Mouse (Mus musculus) limb, embryonic 12.5 days (tissue): ENCODE measurements around the gene Smok3c. TPM values are rescaled to one million over a fixed set of nuclear protein-coding genes. Genes with fewer than 3 reads are reported as not detected.
"Not testable (repeated sequence)": the region's sequence is repeated elsewhere in the genome, so short reads cannot be mapped to it uniquely, and the experiment has no call there.

Experiments
- ATAC-seq: fragments of 200-750 bp; cut with Nextera tagmentation; 2 replicates; pipeline ENCODE4 v1.8.0; 2017; ENCODE audit warnings: low read depth, moderate TSS enrichment; ENCODE audit not compliant: insufficient number of reproducible peaks, insufficient read depth, low FRiP score, low TSS enrichment
- H3K27ac ChIP-seq: fragments of 300-500 bp; sonication (generic); 2 replicates; pipeline ENCODE4 v1.5.1; 2016; ENCODE audit warnings: mild to moderate bottlenecking, moderate library complexity
- H3K27me3 ChIP-seq: fragments of 300-500 bp; sonication (generic); 2 replicates; pipeline ENCODE4 v1.6.1; 2016; ENCODE audit warnings: mild to moderate bottlenecking, moderate library complexity
- H3K36me3 ChIP-seq: fragments of 300-500 bp; sonication (generic); 2 replicates; pipeline ENCODE4 v1.6.1; 2016; ENCODE audit warnings: mild to moderate bottlenecking, moderate library complexity
- H3K4me1 ChIP-seq: fragments of 300-500 bp; sonication (generic); replicated peaks from 2 replicates; pipeline ENCODE4 v1.6.1; 2016
- H3K4me2 ChIP-seq: fragments of 300-500 bp; sonication (generic); 2 replicates; pipeline ENCODE4 v1.6.1; 2016; ENCODE audit warnings: mild to moderate bottlenecking, moderate library complexity
- H3K4me3 ChIP-seq: fragments of 300-500 bp; sonication (generic); replicated peaks from 2 replicates; pipeline ENCODE4 v1.5.1; 2016; ENCODE audit warnings: mild to moderate bottlenecking
- H3K9ac ChIP-seq: fragments of 300-500 bp; sonication (generic); replicated peaks from 2 replicates; pipeline ENCODE4 v1.6.1; 2016; ENCODE audit warnings: mild to moderate bottlenecking, moderate library complexity
- H3K9me3 ChIP-seq: fragments of 300-500 bp; sonication (generic); 2 replicates; pipeline ENCODE4 v1.6.1; 2016; ENCODE audit warnings: mild to moderate bottlenecking, moderate library complexity
- WGBS: fragments of 180-500 bp; shearing (Covaris S2); methylation state at CpG from one replicate; pipeline ENCODE4 v1.1.7; 2016; 5-methylcytosine and 5-hydroxymethylcytosine counted together
- polyA plus RNA-seq: library from polyadenylated mRNA; unstranded; fragments of >200 nt; fragmentation: Nextera tagmentation; extraction: Ambion mirVana; gene quantifications from 2 replicates; pipeline ENCODE4 v1.2.1, GENCODE M21; 2016

The Smok3c gene
- polyA plus RNA-seq = not detected in 2 replicates

DNA sequence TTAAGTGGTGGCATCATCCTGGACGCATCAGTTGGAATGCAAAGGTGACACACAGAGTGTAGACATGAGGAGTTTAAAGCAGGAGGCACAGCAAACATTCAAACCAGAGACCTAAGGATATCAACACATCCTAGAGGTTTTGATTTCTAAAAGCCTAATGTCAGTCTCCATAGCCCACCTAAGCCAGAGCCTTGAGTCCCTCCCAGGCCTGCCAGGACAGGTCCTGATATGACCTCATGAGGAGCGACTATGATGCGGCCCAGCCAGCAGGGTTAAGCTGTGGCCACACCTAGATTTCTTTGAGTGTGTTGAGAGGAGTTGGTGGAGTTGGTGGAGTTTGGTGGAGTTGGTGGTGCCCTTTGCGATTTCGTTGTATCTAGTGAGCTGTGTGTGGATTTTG is at the start of gene Smok3c:
Gene Smok3c (plus strand): TSS at position 301 of the 400 bp plus-strand sequence.
- not testable (repeated sequence) for H3K4me1 ChIP-seq, H3K4me3 ChIP-seq, ATAC-seq, H3K9me3 ChIP-seq, H3K9ac ChIP-seq, H3K4me2 ChIP-seq, H3K36me3 ChIP-seq, H3K27ac ChIP-seq, H3K27me3 ChIP-seq
- no CpG with 5 or more reads among the region's 5 CpGs for WGBS

- Histone ChIP-seq H3K27ac (no peak overlapping the region), H3K4me1 (no peaks in the 10 kb centered on the region), H3K36me3 (no peaks in the 10 kb centered on the region), H3K9me3 (peaks cover 7% of the 10 kb centered on the region), H3K4me3 (no peak overlapping the region), H3K9ac (no peak overlapping the region), H3K4me2 (no peak overlapping the region), H3K27me3 (no peaks in the 10 kb centered on the region)
- no peak for ATAC-seq
- 89% methylated on average over 5 of the region's 5 CpGs for WGBS
Measured at GRCm38 (mm10) chr5:138009437-138009836, 43.6 kb upstream of the Smok3c start.

- no peak overlapping the region for H3K4me2 ChIP-seq
- no peaks in the 10 kb centered on the region for H3K9me3 ChIP-seq
- no peaks in the 10 kb centered on the region for H3K4me1 ChIP-seq
- H3K4me3 ChIP-seq = no peak overlapping the region
- no peaks in the 10 kb centered on the region for H3K36me3 ChIP-seq
- WGBS = 86% methylated on average over 5 of the region's 5 CpGs
- no peak overlapping the region for H3K9ac ChIP-seq
- H3K27ac ChIP-seq = no peak overlapping the region
- no peak for ATAC-seq
- H3K27me3 ChIP-seq = no peaks in the 10 kb centered on the region
Measured at GRCm38 (mm10) chr5:138012382-138012781, 40.6 kb upstream of the Smok3c start.

GRCm38 (mm10) chr5:138016530-138016929 is 36.5 kb upstream of the Smok3c start:
- Histone ChIP-seq H3K4me1 (no peaks in the 10 kb centered on the region), H3K27ac (no peak overlapping the region), H3K9ac (no peak overlapping the region), H3K4me2 (no peak overlapping the region), H3K27me3 (no peaks in the 10 kb centered on the region), H3K36me3 (no peaks in the 10 kb centered on the region), H3K9me3 (no peaks in the 10 kb centered on the region), H3K4me3 (no peak overlapping the region)
- ATAC-seq = no peak
- WGBS = 95% methylated on average over 2 of the region's 2 CpGs

- no peaks in the 10 kb centered on the region for H3K9me3 ChIP-seq
- H3K4me2 ChIP-seq = no peak overlapping the region
- no peaks in the 10 kb centered on the region for H3K36me3 ChIP-seq
- ATAC-seq = no peak
- H3K4me1 ChIP-seq = no peaks in the 10 kb centered on the region
- H3K9ac ChIP-seq = no peak overlapping the region
- H3K4me3 ChIP-seq = no peak overlapping the region
- H3K27me3 ChIP-seq = no peaks in the 10 kb centered on the region
- no peak overlapping the region for H3K27ac ChIP-seq
Measured at GRCm38 (mm10) chr5:138016997-138017396, 36.0 kb upstream of the Smok3c start.

DNA sequence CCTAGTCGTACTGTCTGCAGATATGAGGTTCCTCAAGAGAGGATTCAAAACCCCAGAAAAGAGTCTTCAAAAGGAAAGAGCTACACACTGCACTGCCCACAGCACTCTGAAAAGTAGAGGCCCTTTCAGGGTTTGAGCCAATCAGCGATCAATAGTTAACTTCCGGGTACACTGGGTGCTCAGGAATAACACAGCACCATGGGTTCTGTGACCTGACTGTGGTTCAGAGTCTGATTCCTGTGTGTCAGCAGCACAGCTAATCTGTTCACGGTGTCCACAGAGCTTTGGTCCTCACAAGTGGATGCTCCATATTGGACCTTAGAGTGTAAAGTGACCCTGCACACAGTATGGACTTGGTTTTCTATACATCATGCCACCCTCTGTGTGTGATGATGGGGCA is 33.4 kb upstream of the Smok3c start:
- H3K9ac ChIP-seq, H3K9me3 ChIP-seq, H3K36me3 ChIP-seq, ATAC-seq, H3K4me2 ChIP-seq, H3K4me1 ChIP-seq, H3K27ac ChIP-seq, H3K27me3 ChIP-seq, H3K4me3 ChIP-seq: not testable (repeated sequence)
- 84% methylated on average over 4 of the region's 4 CpGs for WGBS

DNA sequence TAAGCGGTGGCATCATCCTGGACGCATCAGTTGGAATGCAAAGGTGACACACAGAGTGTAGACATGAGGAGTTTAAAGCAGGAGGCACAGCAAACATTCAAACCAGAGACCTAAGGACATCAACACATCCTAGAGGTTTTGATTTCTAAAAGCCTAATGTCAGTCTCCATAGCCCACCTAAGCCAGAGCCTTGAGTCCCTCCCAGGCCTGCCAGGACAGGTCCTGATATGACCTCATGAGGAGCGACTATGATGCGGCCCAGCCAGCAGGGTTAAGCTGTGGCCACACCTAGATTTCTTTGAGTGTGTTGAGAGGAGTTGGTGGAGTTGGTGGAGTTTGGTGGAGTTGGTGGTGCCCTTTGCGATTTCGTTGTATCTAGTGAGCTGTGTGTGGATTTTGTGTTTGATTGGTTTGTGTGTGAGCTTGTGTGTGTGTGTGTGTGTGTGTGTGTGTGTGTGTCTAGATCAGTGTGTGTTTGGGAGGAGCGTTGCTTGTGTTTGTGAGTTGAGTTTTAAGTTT is 32.0 kb upstream of the Smok3c start, which contains the start of the genes Smok3a and Smok3b:
Gene Smok3a (plus strand): TSS at position 301 of the 519 bp plus-strand sequence.
Gene Smok3b (plus strand): TSS at position 469 of the 519 bp plus-strand sequence.
- 95% methylated on average over 4 of the region's 7 CpGs for WGBS
- not testable (repeated sequence) for H3K27ac ChIP-seq, ATAC-seq, H3K9ac ChIP-seq, H3K36me3 ChIP-seq, H3K9me3 ChIP-seq, H3K4me2 ChIP-seq, H3K4me3 ChIP-seq, H3K4me1 ChIP-seq, H3K27me3 ChIP-seq

DNA sequence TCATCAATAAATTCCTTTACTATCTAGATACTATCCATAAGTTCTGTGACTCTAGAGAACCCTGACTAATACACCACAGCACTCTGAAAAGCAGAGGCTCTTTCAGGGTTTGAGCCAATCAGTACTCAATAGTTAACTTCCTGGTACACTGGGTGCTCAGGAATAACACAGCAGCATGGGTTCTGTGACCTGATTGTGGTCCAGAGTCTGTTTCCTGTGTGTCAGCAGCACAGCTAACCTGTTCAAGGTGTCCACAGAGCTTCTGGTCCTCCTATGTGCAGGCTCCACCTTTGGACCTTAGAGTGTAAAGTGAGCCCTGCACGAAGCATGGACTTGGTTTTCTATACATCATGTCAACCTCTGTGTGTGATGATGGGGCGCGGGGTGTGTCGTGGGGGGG is 20.8 kb downstream of the Smok3c start:
- Histone ChIP-seq H3K4me1 (no peaks in the 10 kb centered on the region), H3K9me3 (no peaks in the 10 kb centered on the region), H3K4me3 (no peak overlapping the region), H3K36me3 (no peaks in the 10 kb centered on the region), H3K4me2 (no peak overlapping the region), H3K27me3 (no peaks in the 10 kb centered on the region), H3K9ac (no peak overlapping the region), H3K27ac (no peak overlapping the region)
- ATAC-seq = no peak
- 88% methylated on average over 4 of the region's 4 CpGs for WGBS

DNA sequence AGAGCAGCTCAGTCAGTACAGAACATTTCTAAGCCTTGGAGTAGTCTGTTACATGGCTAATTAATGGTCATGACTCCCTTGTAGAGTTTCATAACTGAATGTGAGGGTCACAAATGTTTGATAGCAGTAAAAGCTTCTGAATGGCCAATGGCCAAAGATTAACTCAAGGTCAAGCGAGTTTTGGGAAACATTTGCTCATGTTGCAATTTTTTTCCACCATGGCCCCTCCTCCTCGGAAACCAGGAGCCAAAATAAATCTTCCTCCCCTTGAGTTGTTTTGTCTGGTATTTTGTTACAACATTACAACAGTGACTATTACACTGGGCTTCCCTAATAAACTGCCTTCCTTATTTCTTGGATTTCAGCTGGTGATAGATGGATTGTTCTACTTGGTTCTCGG is 22.7 kb downstream of the Smok3c start:
- Histone ChIP-seq H3K4me2 (no peak overlapping the region), H3K36me3 (no peaks in the 10 kb centered on the region), H3K27ac (no peak overlapping the region), H3K4me3 (no peak overlapping the region), H3K4me1 (no peaks in the 10 kb centered on the region), H3K9me3 (no peaks in the 10 kb centered on the region), H3K9ac (no peak overlapping the region), H3K27me3 (no peaks in the 10 kb centered on the region)
- WGBS = 70% methylated on average over 3 of the region's 3 CpGs
- no peak for ATAC-seq

DNA sequence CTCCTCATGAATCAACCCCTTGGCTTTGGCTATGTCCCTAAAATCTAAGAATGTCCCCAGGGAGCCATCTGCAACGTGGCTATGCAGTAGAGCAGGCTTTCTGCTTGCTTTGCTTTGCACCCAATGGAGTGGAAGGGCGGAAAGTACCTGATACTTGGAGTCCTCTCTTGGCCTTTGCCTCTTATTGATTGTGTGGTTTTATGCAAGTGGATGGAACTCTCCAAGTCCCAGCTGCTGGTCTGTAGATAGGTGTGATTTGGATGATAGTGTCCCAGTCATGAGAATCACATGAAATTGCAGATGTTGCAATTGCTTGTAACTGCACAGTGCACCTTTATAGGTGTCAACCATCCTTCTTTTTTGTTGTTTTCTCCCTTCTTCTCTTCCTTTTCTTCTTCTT is 23.2 kb downstream of the Smok3c start:
- 63% methylated on average over 2 of the region's 2 CpGs for WGBS
- no peaks in the 10 kb centered on the region for H3K9me3 ChIP-seq

GRCm38 (mm10) chr5:138080456-138080855 is 27.5 kb downstream of the Smok3c start:
- H3K4me1 ChIP-seq = 0 out of 2 replicates have a peak, but pooled peaks cover 2% of the 10 kb centered on the region
- ATAC-seq = no peak
- H3K4me2 ChIP-seq = no peak overlapping the region
- no peak overlapping the region for H3K27ac ChIP-seq
- H3K9me3 ChIP-seq = no peaks in the 10 kb centered on the region
- H3K4me3 ChIP-seq = no peak overlapping the region
- H3K36me3 ChIP-seq = no peaks in the 10 kb centered on the region
- 90% methylated on average over 5 of the region's 5 CpGs for WGBS
- no peaks in the 10 kb centered on the region for H3K27me3 ChIP-seq
- H3K9ac ChIP-seq = no peak overlapping the region

More for the DNA sequence above, 23.2 kb downstream of the Smok3c start:
- Histone ChIP-seq H3K27me3 (no peaks in the 10 kb centered on the region), H3K9ac (no peak overlapping the region), H3K36me3 (no peaks in the 10 kb centered on the region), H3K4me2 (no peak overlapping the region), H3K27ac (no peak overlapping the region), H3K4me3 (no peak overlapping the region), H3K4me1 (no peaks in the 10 kb centered on the region)
- no peak for ATAC-seq

- no peaks in the 10 kb centered on the region for H3K27me3 ChIP-seq
- H3K36me3 ChIP-seq = no peaks in the 10 kb centered on the region
- WGBS = 85% methylated on average over 9 of the region's 9 CpGs
- no peak overlapping the region for H3K9ac ChIP-seq
- no peak overlapping the region for H3K27ac ChIP-seq
- no peak for ATAC-seq
- no peaks in the 10 kb centered on the region for H3K9me3 ChIP-seq
- H3K4me2 ChIP-seq = no peak overlapping the region
- H3K4me1 ChIP-seq = peaks cover 7% of the 10 kb centered on the region
- no peak overlapping the region for H3K4me3 ChIP-seq
Measured at GRCm38 (mm10) chr5:138081446-138081845, 28.5 kb downstream of the Smok3c start.
